Mouse (Mus musculus): ENCODE measurements around the gene Plekhs1.

DNA sequence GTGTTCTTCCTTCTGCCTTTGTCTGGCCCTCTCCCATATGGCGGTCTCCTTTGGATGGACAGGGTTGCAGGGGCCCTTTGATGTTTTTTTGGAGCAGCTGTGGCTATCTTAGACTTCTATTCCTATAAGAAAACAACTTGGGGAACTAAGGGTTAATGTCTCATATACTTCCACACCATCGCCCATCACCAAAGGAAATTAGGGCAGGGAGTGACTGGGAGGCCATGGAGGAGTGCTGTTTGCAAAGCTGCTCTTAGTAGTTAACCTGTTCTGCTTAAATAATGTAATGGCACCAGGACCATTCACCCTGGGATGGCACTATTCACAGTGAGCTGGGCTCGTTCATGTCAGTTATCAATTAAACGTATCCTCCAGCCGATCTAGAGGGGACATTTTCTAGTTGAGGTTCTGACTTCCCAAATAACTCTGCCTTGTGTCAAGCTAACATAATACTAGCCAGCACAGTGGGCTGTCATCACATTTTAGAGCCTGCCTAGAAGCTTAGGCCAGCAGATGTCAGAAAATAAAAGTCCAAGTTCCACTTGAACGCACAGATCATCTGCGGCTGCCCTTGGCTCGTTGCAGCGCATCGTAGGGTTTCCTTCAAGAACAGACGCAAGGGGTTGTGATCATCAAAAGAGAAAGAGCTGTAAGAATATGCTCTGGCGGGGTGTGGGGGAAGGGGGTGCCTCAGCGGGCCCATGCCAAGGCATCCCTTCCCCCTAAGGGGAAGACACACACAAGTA, 23.4 kb downstream of the Plekhs1 start:
- TF ChIP-seq CTCF (IDR thresholded peaks at IDR 0.05; ENCODE audit: extremely low read depth, insufficient read depth, insufficient read length, insufficient replicate concordance) (no peak), POLR2A (IDR thresholded peaks at IDR 0.05; ENCODE audit: low read depth, low read length) (no peak)
